Mouse (Mus musculus) midbrain, embryonic 15.5 days (tissue): Measurements from ENCODE around the gene Zscan2. TPM values are rescaled to one million over a fixed set of nuclear protein-coding genes. Genes with fewer than 3 reads are reported as not detected.

ENCODE experiments used
- ATAC-seq: fragments of 200-750 bp; cut with Nextera tagmentation; replicated peaks from 2 replicates; pipeline ENCODE4 v1.8.0; 2017; ENCODE audit warnings: moderate TSS enrichment
- H3K27ac ChIP-seq: fragments of 300-500 bp; sonication (generic); 2 replicates; pipeline ENCODE4 v1.5.1; 2015; ENCODE audit warnings: mild to moderate bottlenecking, inconsistent platforms
- H3K27me3 ChIP-seq: fragments of 300-500 bp; sonication (generic); replicated peaks from 2 replicates; pipeline ENCODE4 v1.6.1; 2015; ENCODE audit warnings: inconsistent platforms
- H3K36me3 ChIP-seq: fragments of 300-500 bp; sonication (generic); replicated peaks from 2 replicates; pipeline ENCODE4 v1.6.1; 2015; ENCODE audit warnings: inconsistent platforms
- H3K4me1 ChIP-seq: fragments of 300-500 bp; sonication (generic); 2 replicates; pipeline ENCODE4 v1.6.1; 2015; ENCODE audit warnings: inconsistent platforms
- H3K4me2 ChIP-seq: fragments of 300-500 bp; sonication (generic); 2 replicates; pipeline ENCODE4 v1.6.1; 2015; ENCODE audit warnings: inconsistent platforms, mild to moderate bottlenecking, moderate library complexity
- H3K4me3 ChIP-seq: fragments of 300-500 bp; sonication (generic); 2 replicates; pipeline ENCODE4 v1.5.1; 2015; ENCODE audit warnings: mild to moderate bottlenecking, inconsistent platforms
- H3K9ac ChIP-seq: fragments of 300-500 bp; sonication (generic); 2 replicates; pipeline ENCODE4 v1.6.1; 2015; ENCODE audit warnings: mild to moderate bottlenecking, inconsistent platforms
- H3K9me3 ChIP-seq: fragments of 300-500 bp; sonication (generic); 2 replicates; pipeline ENCODE4 v1.6.1; 2016; ENCODE audit warnings: inconsistent platforms
- WGBS: fragments of 180-500 bp; shearing (Covaris S2); methylation state at CpG from one replicate; pipeline ENCODE4 v1.1.7; 2015; ENCODE audit warnings: mixed read lengths; 5-methylcytosine and 5-hydroxymethylcytosine counted together
- polyA plus RNA-seq: library from polyadenylated mRNA; unstranded; fragments of >200 nt; fragmentation: Nextera tagmentation; extraction: Ambion mirVana; gene quantifications from 2 replicates; pipeline ENCODE4 v1.2.1, GENCODE M21; 2015

The Zscan2 gene
- polyA plus RNA-seq, 1 experiment from 2014 or later, result 4.9 TPM

GRCm38 (mm10) chr7:80917916-80918465 is 57.3 kb downstream of the Zscan2 start:
- no peaks in the 10 kb centered on the region for H3K27me3 ChIP-seq
- WGBS, result 86% methylated on average over 4 of the region's 4 CpGs
- H3K27ac ChIP-seq, result no peak overlapping the region
- H3K36me3 ChIP-seq, result peaks cover 47% of the 10 kb centered on the region
- H3K9me3 ChIP-seq, result no peaks in the 10 kb centered on the region
- no peak overlapping the region for H3K4me3 ChIP-seq
- no peaks in the 10 kb centered on the region for H3K4me1 ChIP-seq
- no peak overlapping the region for H3K4me2 ChIP-seq
- no peak overlapping the region for H3K9ac ChIP-seq
- no peak for ATAC-seq

DNA sequence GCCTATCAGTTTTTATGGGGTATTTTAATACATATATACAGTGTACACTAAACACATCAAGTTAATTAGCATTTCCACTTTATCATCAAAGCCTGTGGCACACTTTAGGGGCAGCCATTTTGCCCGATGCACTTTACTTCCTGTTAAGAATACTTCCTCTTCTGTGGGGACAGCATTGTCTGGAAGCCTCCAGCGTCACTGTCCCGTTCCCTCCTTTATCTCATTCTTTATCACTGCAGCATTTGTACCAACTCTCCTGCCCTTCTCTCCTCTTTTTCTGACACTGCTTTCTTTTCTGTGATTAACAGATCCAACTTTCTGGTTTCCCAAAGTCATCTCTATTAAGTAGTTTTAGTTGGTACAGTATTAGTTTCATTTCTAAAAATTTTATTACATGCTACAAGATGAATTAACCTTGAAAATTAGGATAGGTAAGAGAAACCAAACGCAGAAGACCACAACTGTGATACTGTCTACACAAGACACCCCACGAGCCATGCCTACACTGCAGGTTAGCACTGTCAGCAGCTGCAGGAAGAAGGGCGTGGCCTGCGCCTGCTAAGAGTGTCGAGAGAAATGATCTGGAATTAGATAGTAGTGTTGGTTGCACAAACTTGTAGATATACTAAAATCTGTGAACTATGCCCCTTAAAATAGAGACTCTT is 58.4 kb downstream of the Zscan2 start:
- Histone ChIP-seq H3K27me3 (no peaks in the 10 kb centered on the region), H3K4me1 (no peaks in the 10 kb centered on the region), H3K4me3 (no peak overlapping the region), H3K4me2 (no peak overlapping the region), H3K9ac (no peak overlapping the region), H3K27ac (no peak overlapping the region), H3K9me3 (no peaks in the 10 kb centered on the region), H3K36me3 (peaks cover 46% of the 10 kb centered on the region)
- 85% methylated on average over 8 of the region's 8 CpGs for WGBS
- no peak for ATAC-seq

DNA sequence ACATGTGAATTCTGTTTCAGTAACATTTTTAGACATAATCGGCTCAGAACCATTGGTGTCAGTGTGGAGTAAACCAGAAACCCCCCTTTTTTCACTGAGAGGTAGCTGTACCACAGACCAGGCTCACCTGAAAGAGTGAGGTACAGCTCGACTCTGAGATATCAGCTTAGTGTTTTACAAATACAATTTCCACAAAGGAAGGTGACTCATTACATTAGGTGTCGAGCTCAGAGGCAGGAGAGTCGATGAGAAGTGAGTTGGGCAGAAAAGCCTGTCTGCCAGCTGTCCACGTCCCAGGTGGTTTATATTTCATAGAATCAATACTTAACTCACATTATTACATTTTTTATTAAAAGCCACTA is 58.9 kb downstream of the Zscan2 start:
- Histone ChIP-seq H3K9me3 (no peaks in the 10 kb centered on the region), H3K4me1 (no peaks in the 10 kb centered on the region), H3K4me2 (no peak overlapping the region), H3K27me3 (no peaks in the 10 kb centered on the region), H3K4me3 (no peak overlapping the region), H3K36me3 (peaks cover 45% of the 10 kb centered on the region), H3K9ac (no peak overlapping the region), H3K27ac (no peak overlapping the region)
- ATAC-seq, result no peak
- 91% methylated on average over 5 of the region's 5 CpGs for WGBS

- peaks cover 37% of the 10 kb centered on the region for H3K36me3 ChIP-seq
- H3K27me3 ChIP-seq, result no peaks in the 10 kb centered on the region
- no peaks in the 10 kb centered on the region for H3K9me3 ChIP-seq
- no peak overlapping the region for H3K4me3 ChIP-seq
- no peak overlapping the region for H3K9ac ChIP-seq
- ATAC-seq, result no peak
- WGBS, result 88% methylated on average over 2 of the region's 2 CpGs
- no peak overlapping the region for H3K4me2 ChIP-seq
- H3K27ac ChIP-seq, result no peak overlapping the region
- H3K4me1 ChIP-seq, result no peaks in the 10 kb centered on the region
Measured at GRCm38 (mm10) chr7:80923165-80923564, 62.4 kb downstream of the Zscan2 start.

Other genes starting within 250 kb of the Zscan2 start
- gene Crtc3, start 172.0 kb upstream of the Zscan2 start, polyA plus RNA-seq, result 15.6 and 15.7 TPM in 2 replicates
- 22.0 and 22.1 TPM in 2 replicates for gene Iqgap1, start 34.9 kb upstream of the Zscan2 start, polyA plus RNA-seq
- 38.5 and 40.3 TPM in 2 replicates for gene Wdr73, start 40.3 kb downstream of the Zscan2 start, polyA plus RNA-seq
- gene Nmb, start 44.2 kb downstream of the Zscan2 start, polyA plus RNA-seq, result 5.2 and 7.2 TPM in 2 replicates
- gene Sec11a, start 86.9 kb downstream of the Zscan2 start, polyA plus RNA-seq, result 147 and 163 TPM in 2 replicates
- gene Zfp592, start 132.8 kb downstream of the Zscan2 start, polyA plus RNA-seq, result 10.8 and 13.2 TPM in 2 replicates
- 0.10 and 0.13 TPM in 2 replicates for gene Alpk3, start 196.7 kb downstream of the Zscan2 start, polyA plus RNA-seq